Mouse (Mus musculus): ENCODE results near the gene Swap70.

DNA sequence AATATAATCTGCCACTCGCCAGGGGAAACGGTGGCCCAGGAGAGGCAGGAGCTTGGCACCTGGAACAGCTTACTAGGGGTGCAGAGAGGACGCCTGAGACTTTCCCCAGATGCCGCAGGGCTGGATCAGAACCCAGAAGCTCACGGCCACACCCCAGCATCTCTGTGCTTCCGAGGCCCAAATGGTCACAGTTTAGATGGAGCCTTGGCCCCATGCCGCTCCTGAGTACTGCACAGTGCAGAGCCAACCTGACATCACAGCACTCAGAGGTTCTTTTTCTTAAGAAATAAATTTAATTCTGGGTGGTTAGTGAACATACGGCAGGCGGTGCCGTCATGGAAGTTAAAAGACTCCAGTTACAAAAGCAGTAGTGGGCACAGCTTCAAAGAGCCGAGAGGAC lies 86.2 kb downstream of the Swap70 start:
- TF ChIP-seq CTCF (IDR thresholded peaks at IDR 0.05; ENCODE audit: insufficient read depth, low read length) (no peak), POLR2A (IDR thresholded peaks at IDR 0.05; ENCODE audit: borderline replicate concordance, extremely low read depth, low read depth, low read length) (no peak)
